Mouse (Mus musculus): ENCODE results near the gene Larp4b. TPM values are rescaled to one million over a fixed set of nuclear protein-coding genes. Genes with fewer than 3 reads are reported as not detected.

The Larp4b gene
- polyA plus RNA-seq, 1 experiment from 2014 or later = 37.3 TPM

DNA sequence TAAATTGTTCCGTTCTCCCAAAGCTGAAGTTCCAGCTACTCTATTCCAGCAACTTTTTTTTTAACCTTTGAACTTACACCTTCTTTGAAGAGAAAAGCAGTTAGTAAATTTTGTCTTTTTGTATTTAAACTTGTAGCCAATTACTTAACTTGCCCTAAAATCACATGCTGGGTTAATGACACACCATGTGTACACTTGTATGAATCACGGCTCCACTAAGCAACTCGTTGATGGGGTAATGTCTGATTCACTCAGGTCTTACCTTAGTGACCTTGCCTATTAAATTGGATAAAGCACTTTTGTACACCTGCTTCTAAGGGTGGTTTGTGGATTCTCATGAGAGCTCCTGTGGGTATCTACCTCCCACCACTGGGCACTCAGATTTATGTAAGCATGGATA lies 74.2 kb downstream of the Larp4b start:
- H3K27ac ChIP-seq = no peak overlapping the region
- no peaks in the 10 kb centered on the region for H3K9me3 ChIP-seq (replicated peaks)
- ATAC-seq (ENCODE audit: low FRiP score) = no peak
- no peak overlapping the region for H3K4me3 ChIP-seq
- no peak overlapping the region for H3K9ac ChIP-seq
- H3K4me1 ChIP-seq = no peaks in the 10 kb centered on the region
- no peaks in the 10 kb centered on the region for H3K27me3 ChIP-seq
- 96% methylated on average over 3 of the region's 3 CpGs for WGBS
- H3K4me2 ChIP-seq (replicated peaks) = no peak overlapping the region
- peaks cover 73% of the 10 kb centered on the region for H3K36me3 ChIP-seq

DNA sequence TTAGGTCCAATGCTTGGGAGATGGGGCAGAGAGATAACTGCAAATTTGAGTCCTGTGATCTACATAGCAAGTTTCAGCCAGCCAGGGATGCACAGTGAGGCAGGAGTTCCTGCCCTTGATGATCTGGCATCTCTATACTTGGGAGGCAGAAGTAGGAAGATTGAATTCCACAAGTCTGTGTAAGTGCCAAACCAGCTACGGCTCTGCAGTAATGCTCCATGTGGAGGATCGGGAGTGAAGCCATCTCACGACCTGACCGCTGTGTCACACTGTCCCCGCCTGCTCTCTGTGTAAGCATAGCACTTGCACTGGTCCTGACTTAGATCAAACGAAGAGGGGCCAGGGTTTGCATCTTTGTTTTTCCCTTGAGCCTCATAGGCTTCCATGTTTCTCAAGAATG lies 75.9 kb downstream of the Larp4b start:
- no peaks in the 10 kb centered on the region for H3K9me3 ChIP-seq (replicated peaks)
- no peak overlapping the region for H3K4me2 ChIP-seq (replicated peaks)
- no peak overlapping the region for H3K4me3 ChIP-seq
- no peak for ATAC-seq (ENCODE audit: low FRiP score)
- no peaks in the 10 kb centered on the region for H3K4me1 ChIP-seq
- no peak overlapping the region for H3K9ac ChIP-seq
- H3K36me3 ChIP-seq = peaks cover 72% of the 10 kb centered on the region
- 91% methylated on average over 6 of the region's 6 CpGs for WGBS
- no peak overlapping the region for H3K27ac ChIP-seq
- no peaks in the 10 kb centered on the region for H3K27me3 ChIP-seq

DNA sequence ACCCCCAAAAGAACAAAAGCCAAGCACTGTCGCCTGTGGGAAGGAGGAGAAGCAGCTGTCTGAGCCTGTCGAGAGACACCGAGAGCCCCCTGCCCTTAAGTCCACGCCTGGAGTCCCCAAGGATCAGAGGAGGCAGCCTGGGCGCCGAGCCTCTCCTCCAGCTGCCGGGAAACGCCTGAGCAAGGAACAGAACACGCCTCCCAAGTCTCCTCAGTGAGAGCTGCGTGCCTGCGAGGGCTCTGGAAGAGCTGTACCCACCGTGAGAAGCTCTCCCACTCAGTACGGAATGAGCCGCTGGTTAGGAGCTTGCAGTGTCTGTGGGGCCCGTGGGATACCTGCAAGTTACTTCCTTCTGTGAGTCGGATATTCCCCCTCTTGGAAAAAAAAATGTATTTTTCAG lies 77.0 kb downstream of the Larp4b start:
- Histone ChIP-seq H3K36me3 (peaks cover 66% of the 10 kb centered on the region), H3K4me3 (no peak overlapping the region), H3K27ac (no peak overlapping the region), H3K9ac (no peak overlapping the region), H3K9me3 (replicated peaks) (no peaks in the 10 kb centered on the region), H3K4me2 (replicated peaks) (no peak overlapping the region), H3K4me1 (no peaks in the 10 kb centered on the region), H3K27me3 (no peaks in the 10 kb centered on the region)
- WGBS = 85% methylated on average over 16 of the region's 16 CpGs
- no peak for ATAC-seq (ENCODE audit: low FRiP score)

DNA sequence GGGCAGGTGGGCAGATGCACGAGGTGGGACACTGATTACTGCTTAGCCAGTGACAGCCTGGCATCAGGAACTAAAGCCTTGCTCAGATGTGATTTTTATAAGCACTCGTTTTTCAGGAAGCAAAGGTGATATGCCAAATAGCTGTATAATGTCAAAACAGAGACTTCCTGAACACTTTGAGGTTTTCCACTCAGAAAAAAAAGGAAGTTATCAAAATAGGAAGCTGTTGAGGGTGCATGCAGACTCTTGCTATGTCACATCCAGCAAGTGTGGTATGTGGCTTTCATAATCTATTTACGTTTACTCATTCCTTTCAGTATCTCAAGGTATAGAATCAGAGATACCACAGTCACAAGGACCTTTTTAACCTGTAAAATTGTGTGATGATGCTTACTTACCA lies 79.7 kb downstream of the Larp4b start:
- Histone ChIP-seq H3K9me3 (replicated peaks) (no peaks in the 10 kb centered on the region), H3K27ac (no peak overlapping the region), H3K9ac (no peak overlapping the region), H3K4me1 (no peaks in the 10 kb centered on the region), H3K4me3 (no peak overlapping the region), H3K36me3 (peaks cover 41% of the 10 kb centered on the region), H3K4me2 (replicated peaks) (no peak overlapping the region), H3K27me3 (no peaks in the 10 kb centered on the region)
- 86% methylated on average over 3 of the region's 3 CpGs for WGBS
- ATAC-seq (ENCODE audit: low FRiP score) = no peak

DNA sequence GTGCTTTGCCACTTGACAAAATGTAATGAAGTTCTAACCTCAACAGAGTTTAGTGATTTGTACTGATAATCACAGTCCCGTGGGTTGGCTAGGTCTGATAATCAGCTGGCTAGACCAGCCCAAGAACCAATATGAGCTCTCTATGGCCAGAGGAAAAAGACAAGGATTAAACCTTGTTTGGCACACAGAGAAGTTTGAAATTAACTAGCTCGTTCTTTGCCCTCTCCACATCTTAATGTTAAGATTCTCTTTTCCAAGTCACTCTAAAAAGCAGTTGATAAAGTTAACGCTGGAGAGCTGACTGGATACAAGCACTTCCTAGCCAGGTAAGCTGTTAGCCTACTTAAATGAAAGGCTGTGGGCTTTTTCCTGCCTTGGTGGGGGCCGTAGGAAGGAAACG lies 81.5 kb downstream of the Larp4b start:
- Histone ChIP-seq H3K4me1 (no peaks in the 10 kb centered on the region), H3K9ac (no peak overlapping the region), H3K27ac (no peak overlapping the region), H3K36me3 (peaks cover 26% of the 10 kb centered on the region), H3K27me3 (no peaks in the 10 kb centered on the region), H3K4me3 (no peak overlapping the region), H3K4me2 (replicated peaks) (no peak overlapping the region), H3K9me3 (replicated peaks) (no peaks in the 10 kb centered on the region)
- no peak for ATAC-seq (ENCODE audit: low FRiP score)
- 94% methylated on average over 5 of the region's 5 CpGs for WGBS

DNA sequence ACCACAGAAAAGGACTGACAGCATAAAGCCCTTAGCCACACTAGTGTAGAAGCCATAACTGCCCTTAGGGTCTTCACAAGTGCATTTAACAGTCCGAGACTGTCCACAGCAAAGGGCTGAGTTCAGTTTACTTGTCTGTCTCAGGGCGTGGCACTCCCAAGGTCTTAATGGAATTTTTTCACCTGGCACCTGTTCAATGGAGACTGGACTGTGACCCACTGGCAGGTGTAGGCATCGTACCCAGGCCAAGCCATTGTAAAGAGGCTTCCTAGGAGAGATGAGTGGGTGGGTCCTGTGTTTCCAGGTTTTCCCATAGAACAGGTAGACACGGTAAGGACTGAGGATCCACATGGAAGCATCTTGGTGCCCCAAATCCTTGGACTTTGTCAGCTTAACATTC lies 84.6 kb downstream of the Larp4b start:
- H3K27ac ChIP-seq = no peak overlapping the region
- H3K36me3 ChIP-seq = peaks cover 10% of the 10 kb centered on the region
- no peak overlapping the region for H3K9ac ChIP-seq
- no peaks in the 10 kb centered on the region for H3K4me1 ChIP-seq
- no peak overlapping the region for H3K4me3 ChIP-seq
- H3K27me3 ChIP-seq = no peaks in the 10 kb centered on the region
- WGBS = 90% methylated on average over 4 of the region's 4 CpGs
- H3K9me3 ChIP-seq (replicated peaks) = no peaks in the 10 kb centered on the region
- ATAC-seq (ENCODE audit: low FRiP score) = no peak
- no peak overlapping the region for H3K4me2 ChIP-seq (replicated peaks)

DNA sequence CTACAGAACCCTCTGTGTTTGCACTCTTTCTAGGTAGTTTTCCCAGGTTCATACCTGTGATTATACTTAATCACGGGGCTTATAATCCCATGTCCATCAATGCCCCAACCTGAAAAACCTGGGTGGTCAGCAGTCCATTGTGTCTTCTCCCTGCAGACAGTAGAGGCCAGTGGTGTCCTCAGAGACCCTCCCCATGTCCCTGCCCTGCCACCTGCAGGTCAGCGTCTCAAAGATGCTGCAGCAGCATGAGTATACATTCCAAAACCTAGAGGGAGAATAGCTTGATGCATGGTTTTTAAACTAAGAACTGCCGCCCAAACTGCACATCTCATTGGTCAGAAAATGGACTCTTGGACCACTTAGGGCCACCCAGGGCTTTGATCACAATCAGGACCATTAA lies 85.0 kb downstream of the Larp4b start:
- no peak overlapping the region for H3K4me2 ChIP-seq (replicated peaks)
- no peak for ATAC-seq (ENCODE audit: low FRiP score)
- no peak overlapping the region for H3K27ac ChIP-seq
- peaks cover 9% of the 10 kb centered on the region for H3K36me3 ChIP-seq
- H3K4me1 ChIP-seq = no peaks in the 10 kb centered on the region
- no peak overlapping the region for H3K4me3 ChIP-seq
- H3K9me3 ChIP-seq (replicated peaks) = no peaks in the 10 kb centered on the region
- 61% methylated on average over 3 of the region's 3 CpGs for WGBS
- H3K27me3 ChIP-seq = no peaks in the 10 kb centered on the region
- H3K9ac ChIP-seq = no peak overlapping the region

DNA sequence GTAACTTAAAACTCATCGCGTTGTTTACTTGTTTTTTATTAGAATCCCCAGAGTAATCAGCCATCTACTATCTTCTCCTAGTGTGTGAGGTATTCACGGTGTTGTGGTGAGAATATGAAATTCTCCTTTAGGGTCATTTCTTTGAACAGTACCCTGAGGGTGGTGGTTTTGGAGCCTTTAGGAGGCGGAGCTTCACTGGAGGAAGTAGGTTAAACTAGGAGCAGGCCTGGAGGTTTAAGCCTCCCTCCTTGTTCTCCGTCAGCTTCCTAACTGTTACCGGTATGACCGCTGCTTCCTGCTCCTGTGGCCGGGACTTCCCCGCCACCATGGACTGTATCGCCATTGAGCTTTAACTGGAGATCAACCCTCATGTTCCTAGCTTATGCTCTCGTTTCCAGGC lies 86.5 kb downstream of the Larp4b start:
- Histone ChIP-seq H3K9me3 (replicated peaks) (no peaks in the 10 kb centered on the region), H3K27ac (no peak overlapping the region), H3K4me3 (no peak overlapping the region), H3K27me3 (no peaks in the 10 kb centered on the region), H3K36me3 (peaks cover 3% of the 10 kb centered on the region; the same call in 1 of the 2 replicates), H3K4me1 (no peaks in the 10 kb centered on the region), H3K4me2 (replicated peaks) (no peak overlapping the region), H3K9ac (no peak overlapping the region)
- ATAC-seq (ENCODE audit: low FRiP score) = no peak
- WGBS = 62% methylated on average over 11 of the region's 11 CpGs

DNA sequence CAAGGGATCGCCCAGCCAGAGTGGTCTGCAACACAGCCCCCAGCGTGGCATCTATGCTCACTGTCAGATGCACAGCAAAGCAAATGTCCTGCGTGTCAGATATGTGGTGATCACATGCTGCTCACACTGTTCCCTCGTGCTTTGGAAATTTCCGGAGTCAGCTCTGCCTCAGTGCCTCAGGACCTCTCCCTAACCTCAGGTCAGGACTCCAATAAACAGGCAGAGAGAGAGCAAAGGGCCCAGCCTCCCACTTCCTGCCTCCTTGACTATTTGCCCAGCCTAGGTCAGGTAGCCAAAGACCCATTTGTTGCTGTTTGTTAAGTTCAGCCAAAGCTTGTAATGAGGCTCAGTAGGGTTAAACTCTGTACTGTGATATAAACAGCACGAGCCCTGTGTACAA lies 87.4 kb downstream of the Larp4b start:
- no peak for ATAC-seq (ENCODE audit: low FRiP score)
- Histone ChIP-seq H3K9me3 (replicated peaks) (no peaks in the 10 kb centered on the region), H3K4me3 (no peak overlapping the region), H3K36me3 (no peaks in the 10 kb centered on the region), H3K9ac (no peak overlapping the region), H3K27ac (no peak overlapping the region), H3K4me1 (no peaks in the 10 kb centered on the region), H3K27me3 (no peaks in the 10 kb centered on the region), H3K4me2 (replicated peaks) (no peak overlapping the region)
- WGBS = 75% methylated on average over 6 of the region's 6 CpGs

DNA sequence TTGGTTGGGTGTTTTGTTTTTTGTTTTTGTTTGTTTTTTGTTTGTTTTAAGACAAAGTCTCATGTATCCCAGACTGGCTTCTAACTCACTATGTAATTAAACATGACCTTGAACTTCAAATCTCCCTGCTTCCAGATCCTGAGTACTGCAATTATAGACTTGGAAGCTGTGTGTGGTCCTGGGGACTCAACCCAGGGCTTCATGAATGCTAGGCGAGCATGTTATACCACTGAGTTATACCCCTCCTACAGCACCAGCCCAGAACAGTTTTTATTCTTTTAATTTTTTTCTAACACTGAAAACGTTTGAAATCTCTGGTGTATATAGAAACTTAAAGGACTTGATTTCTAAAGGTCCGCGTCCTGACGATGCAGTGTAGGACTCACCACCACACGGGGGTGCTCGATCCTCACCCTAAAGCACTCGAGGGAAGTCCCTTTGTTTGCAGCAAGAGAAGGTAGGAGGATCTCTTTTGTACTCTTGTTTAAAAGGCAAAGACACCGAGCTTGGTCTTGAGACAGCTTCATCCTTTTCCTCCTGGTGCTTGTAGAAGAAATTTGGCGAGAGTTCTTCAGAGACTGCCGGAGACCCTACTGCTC lies 88.1 kb downstream of the Larp4b start:
- WGBS = 10% methylated on average over 11 of the region's 11 CpGs
- Histone ChIP-seq H3K27ac (no peak overlapping the region), H3K9ac (peak overlapping the region; percentile 35; the same call in 1 of the 2 replicates), H3K4me2 (replicated peaks) (no peak overlapping the region), H3K4me1 (no peaks in the 10 kb centered on the region), H3K4me3 (no peak overlapping the region), H3K36me3 (no peaks in the 10 kb centered on the region), H3K9me3 (replicated peaks) (no peaks in the 10 kb centered on the region), H3K27me3 (no peaks in the 10 kb centered on the region)
- ATAC-seq (ENCODE audit: low FRiP score) = peak; percentile 81

DNA sequence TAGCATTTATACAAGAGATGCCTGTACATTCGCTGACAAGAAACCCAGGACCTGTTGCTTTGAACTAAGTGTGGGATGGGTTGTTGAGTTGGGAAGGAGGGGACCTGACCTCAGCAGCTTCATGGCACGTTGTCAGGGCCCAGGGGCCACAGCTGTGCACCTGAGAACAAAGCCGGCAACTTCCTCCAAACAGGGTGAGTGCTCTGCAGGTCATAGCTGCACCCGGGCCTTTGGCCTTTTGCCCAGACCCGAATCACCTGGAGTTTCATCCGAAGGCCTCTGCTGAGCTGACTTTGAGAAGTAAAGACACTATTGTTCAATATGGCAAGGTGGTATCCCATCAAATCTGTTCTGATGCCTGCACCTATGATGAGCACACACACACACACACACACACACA lies 90.6 kb downstream of the Larp4b start:
- no peak overlapping the region for H3K4me2 ChIP-seq (replicated peaks)
- ATAC-seq (ENCODE audit: low FRiP score) = no peak
- H3K36me3 ChIP-seq = no peaks in the 10 kb centered on the region
- no peaks in the 10 kb centered on the region for H3K9me3 ChIP-seq (replicated peaks)
- H3K9ac ChIP-seq = no peak overlapping the region
- no peak overlapping the region for H3K27ac ChIP-seq
- no peak overlapping the region for H3K4me3 ChIP-seq
- H3K4me1 ChIP-seq = peaks cover 13% of the 10 kb centered on the region
- no peaks in the 10 kb centered on the region for H3K27me3 ChIP-seq
- 83% methylated on average over 6 of the region's 6 CpGs for WGBS

DNA sequence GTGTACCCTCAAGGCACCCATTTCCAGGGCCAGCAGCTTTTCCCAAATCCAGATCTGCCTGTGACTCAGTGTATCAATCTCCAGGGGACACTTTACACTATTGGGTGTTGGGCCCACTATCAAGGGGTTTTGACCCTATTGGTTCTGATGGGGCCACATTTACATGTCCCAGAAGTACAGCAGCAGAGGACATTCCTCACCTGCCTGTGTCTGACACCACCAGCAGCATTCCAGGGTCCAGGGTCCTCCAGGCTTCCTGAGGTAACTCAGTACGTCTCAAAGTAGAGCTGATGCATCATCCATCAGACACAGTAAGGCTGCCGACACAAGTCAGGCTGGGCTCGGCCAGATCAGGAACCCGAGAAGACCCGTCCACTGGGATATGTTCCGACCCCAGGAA lies 91.0 kb downstream of the Larp4b start:
- no peak overlapping the region for H3K4me3 ChIP-seq
- H3K4me2 ChIP-seq (replicated peaks) = no peak overlapping the region
- no peak for ATAC-seq (ENCODE audit: low FRiP score)
- no peak overlapping the region for H3K27ac ChIP-seq
- no peaks in the 10 kb centered on the region for H3K9me3 ChIP-seq (replicated peaks)
- H3K27me3 ChIP-seq = no peaks in the 10 kb centered on the region
- H3K36me3 ChIP-seq = no peaks in the 10 kb centered on the region
- no peak overlapping the region for H3K9ac ChIP-seq
- WGBS = 84% methylated on average over 6 of the region's 6 CpGs
- H3K4me1 ChIP-seq = peaks cover 13% of the 10 kb centered on the region

DNA sequence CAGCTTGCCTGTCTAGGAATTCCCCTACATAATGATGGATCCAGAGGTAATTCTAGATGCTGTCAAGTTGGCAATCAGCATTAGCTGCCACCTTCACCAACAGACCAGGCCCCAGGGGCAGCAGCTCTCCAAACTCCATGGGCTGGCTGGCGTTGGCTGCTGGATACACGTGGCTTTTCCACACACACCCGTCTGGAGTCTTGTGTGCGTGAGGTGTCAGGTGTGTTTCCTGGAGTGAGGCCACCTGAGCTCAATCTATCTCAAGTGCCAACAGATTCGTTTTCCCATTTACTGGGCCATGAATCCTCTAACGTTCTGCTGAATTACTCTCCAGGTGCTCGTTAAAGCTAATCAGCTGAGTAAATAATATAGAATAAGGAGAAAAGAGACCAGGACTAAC lies 93.5 kb downstream of the Larp4b start:
- 66% methylated on average over 7 of the region's 7 CpGs for WGBS
- no peaks in the 10 kb centered on the region for H3K27me3 ChIP-seq
- H3K4me2 ChIP-seq (replicated peaks) = peak overlapping the region; percentile 13; the same call in 1 of the 2 replicates
- no peaks in the 10 kb centered on the region for H3K9me3 ChIP-seq (replicated peaks)
- ATAC-seq (ENCODE audit: low FRiP score) = no peak
- H3K4me1 ChIP-seq = peaks cover 17% of the 10 kb centered on the region
- no peaks in the 10 kb centered on the region for H3K36me3 ChIP-seq
- H3K27ac ChIP-seq = no peak overlapping the region
- H3K4me3 ChIP-seq = no peak overlapping the region
- H3K9ac ChIP-seq = no peak overlapping the region
